Mouse (Mus musculus): ENCODE measurements around the gene Mthfs.
"Not testable (repeated sequence)": the region's sequence is repeated elsewhere in the genome, so short reads cannot be mapped to it uniquely, and the experiment has no call there.

DNA sequence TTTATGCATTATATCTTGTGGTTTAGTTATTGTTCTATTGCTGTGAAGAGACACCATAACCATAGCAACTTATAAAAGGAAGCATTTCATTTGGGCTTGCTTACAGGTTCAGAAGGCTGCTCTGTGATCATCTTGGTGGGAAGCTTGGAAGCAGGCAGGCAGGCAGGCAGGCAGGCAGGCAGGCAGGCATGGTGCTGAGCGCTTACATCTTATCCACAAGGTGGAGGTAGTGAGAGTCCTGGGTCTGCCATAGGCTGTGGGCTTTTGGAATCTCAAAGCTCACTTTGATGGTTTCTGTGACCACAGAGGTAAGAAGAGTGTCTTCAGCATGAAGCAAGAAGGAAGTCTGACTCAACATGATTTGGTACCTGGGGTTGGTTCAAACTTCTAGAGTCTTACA lies 2.0 kb downstream of the Mthfs start:
- not testable (repeated sequence) for TF ChIP-seq CTCF (IDR thresholded peaks at IDR 0.05; ENCODE audit: control insufficient read depth, insufficient read depth, insufficient replicate concordance, low read depth, low read length); POLR2A (IDR thresholded peaks at IDR 0.05; ENCODE audit: control insufficient read depth, low read depth, low read length)

All from testis, adult 2 months (tissue).